8 mouse cellular contexts compared by ENCODE assay signal in the genomic region with DNA sequence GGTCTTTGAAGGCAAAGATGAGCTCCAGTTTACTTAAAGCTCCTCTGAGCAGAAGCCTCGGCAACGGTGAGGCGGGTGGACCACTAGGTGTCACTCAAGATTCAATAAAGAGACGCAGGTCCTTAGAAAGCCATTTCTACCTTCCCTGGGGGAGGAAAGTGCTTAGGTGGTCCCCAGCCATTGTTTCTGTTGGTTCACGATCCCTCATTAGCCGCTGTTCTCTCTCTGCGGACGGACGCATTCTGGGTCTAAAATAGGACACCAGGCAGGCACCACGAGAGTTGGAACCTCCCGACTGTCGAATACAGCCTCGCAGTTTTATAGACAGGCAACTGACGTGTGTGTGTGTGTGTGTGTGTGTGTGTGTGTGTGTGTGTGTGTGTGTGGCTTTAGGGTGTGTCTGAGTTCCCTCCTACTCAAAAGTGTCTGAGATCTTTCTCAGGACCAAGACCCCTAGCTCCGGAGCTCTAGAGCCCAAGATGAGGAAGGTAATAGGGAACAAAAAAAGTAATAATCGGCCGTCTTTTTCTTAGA. TPM values are rescaled to one million over a fixed set of nuclear protein-coding genes. Genes with fewer than 3 reads are reported as not detected.
DNase-seq lines count a peak whose midpoint lies in the region; ATAC-seq and TF ChIP-seq lines count a peak whose summit lies in the region.

No protein-coding gene starts in this region.

- peaks cover 14% of the 10 kb centered on the region for H3K4me1 ChIP-seq in G1E (ENCODE audit: insufficient read depth, low read depth, low read length)
- peaks cover 18% of the 10 kb centered on the region; the same call in 1 of the 2 replicates for H3K4me1 ChIP-seq in hindbrain, embryonic 12.5 days

- no peaks in the 10 kb centered on the region for H3K9me3 ChIP-seq in G1E (replicated peaks)
- H3K9me3 ChIP-seq in hindbrain, embryonic 12.5 days (replicated peaks) = no peaks in the 10 kb centered on the region

- H3K27me3 ChIP-seq in G1E (ENCODE audit: insufficient read depth, low read length) = peaks cover 44% of the 10 kb centered on the region
- peaks cover 14% of the 10 kb centered on the region; the same call in 1 of the 2 replicates for H3K27me3 ChIP-seq in hindbrain, embryonic 12.5 days

- peak overlapping the region; percentile 45 for H3K4me2 ChIP-seq in hindbrain, embryonic 12.5 days (replicated peaks)

- H3K36me3 ChIP-seq in G1E (replicated peaks) = no peaks in the 10 kb centered on the region
- no peaks in the 10 kb centered on the region for H3K36me3 ChIP-seq in hindbrain, embryonic 12.5 days

- peak overlapping the region; percentile 24; the same call in 1 of the 2 replicates for H3K4me3 ChIP-seq in G1E (ENCODE audit: low read depth, low read length)
- H3K4me3 ChIP-seq in hindbrain, embryonic 12.5 days = peak overlapping the region; percentile 18; the same call in 1 of the 2 replicates

- WGBS in hindbrain, embryonic 12.5 days = 20% methylated on average over 17 of the region's 17 CpGs

- no peak overlapping the region for H3K9ac ChIP-seq in hindbrain, embryonic 12.5 days

- ATAC-seq in G1E (ENCODE audit: extremely low read depth, insufficient number of reproducible peaks, low FRiP score, poor library complexity, severe bottlenecking) = 0 out of 2 replicates have a peak, but pooled peaks have one; percentile 18
- peak; percentile 68 for ATAC-seq in hindbrain, embryonic 12.5 days (ENCODE audit: low FRiP score)

- DNase-seq in G1E (ENCODE audit: low spot score) = peak; percentile 41
- peak; percentile 61 for DNase-seq in cerebellum, adult 8-10 months
- DNase-seq in frontal cortex, postnatal 10 days (ENCODE audit: low spot score in 2 of 2) = peak; percentile 55 to 68
- DNase-seq in layer of hippocampus, postnatal 14 days (ENCODE audit: low spot score in 2 of 2) = peak; percentile 80 to 85
- peak; percentile 83 for DNase-seq in lung, postnatal 10 days
- peak; percentile 89 for DNase-seq in retina, embryonic 14.5 days (ENCODE audit: low spot score)
- DNase-seq in thymus, postnatal 36 days = peak; percentile 71 to 72

- peak; percentile 57; the same call in 1 of the 2 replicates for TF ChIP-seq CTCF in G1E (IDR thresholded peaks at IDR 0.05; ENCODE audit: low read depth, low read length)

- H3K27ac ChIP-seq in hindbrain, embryonic 12.5 days = 0 out of 2 replicates have a peak overlapping the region, but pooled peaks have one; percentile 13

RNA-seq across cellular contexts. Expression of gene Plxnc1, which starts 47.0 kb away (rescaled TPM):
- 131 and 132 TPM in 2 replicates for total RNA-seq in G1E (2014; fragmentation: Nextera tagmentation)
- total RNA-seq in G1E (2017) = 121 and 163 TPM in 2 replicates
- 23.0 and 25.9 TPM in 2 replicates for polyA plus RNA-seq in G1E (2012)
- polyA plus RNA-seq in hindbrain, embryonic 12.5 days (2016; fragmentation: Nextera tagmentation; extraction: Ambion mirVana) = 6.4 and 6.7 TPM in 2 replicates
- 10 to 100 TPM; 32.7 to 33.0 TPM for total RNA-seq in layer of hippocampus, postnatal 14 days (2021)

Comparison
In these comparisons a context has a peak if more than half of its experiments do, and no peak if none do; other contexts are left out.
1. Peak in every context shown above with its lines: DNase-seq, ATAC-seq, H3K4me3 ChIP-seq and H3K27ac ChIP-seq.